Mouse (Mus musculus) hindbrain, embryonic 16.5 days (tissue): ENCODE measurements at regions not wholly inside any gene's neighbourhood (a gene's known extent, or its start where the extent isn't known, plus 50 kb on each side); places are given as distances from the start of the nearest gene placed in this dataset.

Source experiments
- ATAC-seq: fragments of 200-750 bp; cut with Nextera tagmentation; 2 replicates; pipeline ENCODE4 v1.8.0; 2017; ENCODE audit warnings: moderate TSS enrichment, moderate library complexity
- H3K27ac ChIP-seq: fragments of 300-500 bp; sonication (generic); 2 replicates; pipeline ENCODE4 v1.5.1; 2014; ENCODE audit warnings: low read depth, mild to moderate bottlenecking, control low read depth, low read length, moderate library complexity
- H3K27me3 ChIP-seq: fragments of 300-500 bp; sonication (generic); replicated peaks from 2 replicates; pipeline ENCODE4 v1.6.1; 2014; ENCODE audit warnings: low read length; ENCODE audit not compliant: control insufficient read depth, insufficient read depth
- H3K36me3 ChIP-seq: fragments of 300-500 bp; sonication (generic); 2 replicates; pipeline ENCODE4 v1.6.1; 2014; ENCODE audit warnings: mild to moderate bottlenecking, low read length, moderate library complexity, mixed read lengths; ENCODE audit not compliant: control insufficient read depth, insufficient read depth
- H3K4me1 ChIP-seq: fragments of 300-500 bp; sonication (generic); 2 replicates; pipeline ENCODE4 v1.6.1; 2014; ENCODE audit warnings: low read depth, low read length; ENCODE audit not compliant: control insufficient read depth, insufficient read depth
- H3K4me2 ChIP-seq: fragments of 300-500 bp; sonication (generic); 2 replicates; pipeline ENCODE4 v1.6.1; 2014; ENCODE audit warnings: mild to moderate bottlenecking, low read length, control low read depth, moderate library complexity
- H3K4me3 ChIP-seq: fragments of 300-500 bp; sonication (generic); 2 replicates; pipeline ENCODE4 v1.5.1; 2014; ENCODE audit warnings: mild to moderate bottlenecking, low read length, control low read depth, moderate library complexity
- H3K9ac ChIP-seq: fragments of 300-500 bp; sonication (generic); 2 replicates; pipeline ENCODE4 v1.6.1; 2014; ENCODE audit warnings: low read depth, mild to moderate bottlenecking, control low read depth, low read length, moderate library complexity
- H3K9me3 ChIP-seq: fragments of 300-500 bp; sonication (generic); 2 replicates; pipeline ENCODE4 v1.6.1; 2014; ENCODE audit warnings: mild to moderate bottlenecking, low read length, moderate library complexity; ENCODE audit not compliant: control insufficient read depth
- WGBS: fragments of 180-500 bp; shearing (Covaris S2); extraction: QIAGEN DNeasy Blood & Tissue Kit; methylation state at CpG from one replicate; pipeline ENCODE4 v1.1.7; 2014; 5-methylcytosine and 5-hydroxymethylcytosine counted together

GRCm38 (mm10) chr11:112920131-112920530, 138.1 kb downstream of the Sox9 start:
- Histone ChIP-seq H3K27ac (no peak overlapping the region), H3K27me3 (no peaks in the 10 kb centered on the region), H3K9ac (no peak overlapping the region), H3K4me1 (no peaks in the 10 kb centered on the region), H3K36me3 (no peaks in the 10 kb centered on the region), H3K4me2 (no peak overlapping the region), H3K4me3 (no peak overlapping the region), H3K9me3 (no peaks in the 10 kb centered on the region)
- WGBS: 92% methylated on average over 4 of the region's 4 CpGs
- no peak for ATAC-seq

- ATAC-seq: no peak
- WGBS: 84% methylated on average over 1 of the region's 1 CpGs
- H3K36me3 ChIP-seq: no peaks in the 10 kb centered on the region
Observed at GRCm38 (mm10) chr11:112924577-112924976, 142.6 kb downstream of the Sox9 start.

GRCm38 (mm10) chr11:112925140-112925539, 143.1 kb downstream of the Sox9 start:
- no peak overlapping the region for H3K4me2 ChIP-seq
- ATAC-seq: no peak
- no peaks in the 10 kb centered on the region for H3K36me3 ChIP-seq
- no peak overlapping the region for H3K4me3 ChIP-seq
- peaks cover 5% of the 10 kb centered on the region for H3K4me1 ChIP-seq
- H3K27me3 ChIP-seq: no peaks in the 10 kb centered on the region
- no peaks in the 10 kb centered on the region for H3K9me3 ChIP-seq
- no peak overlapping the region for H3K9ac ChIP-seq
- H3K27ac ChIP-seq: no peak overlapping the region
- 52% methylated on average over 6 of the region's 6 CpGs for WGBS

More at GRCm38 (mm10) chr11:112924577-112924976, 142.6 kb downstream of the Sox9 start:
- H3K4me1 ChIP-seq: peaks cover 5% of the 10 kb centered on the region
- H3K9ac ChIP-seq: no peak overlapping the region
- no peaks in the 10 kb centered on the region for H3K9me3 ChIP-seq
- H3K4me3 ChIP-seq: no peak overlapping the region
- no peak overlapping the region for H3K4me2 ChIP-seq
- no peak overlapping the region for H3K27ac ChIP-seq
- no peaks in the 10 kb centered on the region for H3K27me3 ChIP-seq

DNA sequence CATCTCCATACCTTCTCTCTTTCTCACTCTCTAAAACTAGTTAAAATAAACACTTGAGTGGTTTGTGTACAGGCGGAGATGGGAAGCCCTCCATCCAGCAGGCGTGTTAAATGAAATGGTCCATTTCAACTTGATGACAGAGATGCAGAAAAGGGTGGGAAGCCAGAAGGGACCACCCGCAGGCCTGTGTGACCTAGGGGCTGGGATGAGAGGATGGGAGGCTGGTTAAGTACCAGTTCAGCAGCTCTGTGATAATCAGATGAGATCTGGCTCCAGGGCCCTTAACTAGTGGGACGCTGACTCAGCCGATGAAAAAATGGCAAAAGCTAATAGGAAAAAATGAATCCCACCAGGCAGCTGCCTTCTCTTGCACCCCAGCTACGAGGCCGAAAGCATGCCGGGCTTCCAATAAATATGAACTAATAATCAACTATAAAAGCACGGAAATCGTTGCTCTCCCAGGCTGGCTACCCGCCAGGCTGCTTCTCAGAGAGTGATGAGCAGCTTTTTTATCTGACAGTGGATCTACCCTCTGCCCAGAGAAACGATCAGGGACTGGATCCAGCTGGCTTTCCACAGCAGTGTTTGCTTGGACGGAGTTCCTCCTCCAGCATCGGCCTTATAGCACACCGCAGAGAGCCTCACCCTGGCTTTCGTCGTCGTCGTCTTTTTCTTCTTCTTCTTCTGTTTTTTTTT, 144.5 kb downstream of the Sox9 start:
- H3K4me1 ChIP-seq: peaks cover 5% of the 10 kb centered on the region
- no peaks in the 10 kb centered on the region for H3K27me3 ChIP-seq
- H3K4me3 ChIP-seq: no peak overlapping the region
- H3K27ac ChIP-seq: no peak overlapping the region
- no peak for ATAC-seq
- no peaks in the 10 kb centered on the region for H3K36me3 ChIP-seq
- no peak overlapping the region for H3K9ac ChIP-seq
- no peaks in the 10 kb centered on the region for H3K9me3 ChIP-seq
- no peak overlapping the region for H3K4me2 ChIP-seq
- 48% methylated on average over 19 of the region's 19 CpGs for WGBS

- no peaks in the 10 kb centered on the region for H3K27me3 ChIP-seq
- WGBS: 80% methylated on average over 10 of the region's 10 CpGs
- H3K9ac ChIP-seq: no peak overlapping the region
- no peak for ATAC-seq
- no peaks in the 10 kb centered on the region for H3K36me3 ChIP-seq
- no peak overlapping the region for H3K4me2 ChIP-seq
- no peaks in the 10 kb centered on the region for H3K9me3 ChIP-seq
- no peak overlapping the region for H3K27ac ChIP-seq
- H3K4me3 ChIP-seq: no peak overlapping the region
- H3K4me1 ChIP-seq: peaks cover 5% of the 10 kb centered on the region
Observed at GRCm38 (mm10) chr11:112930186-112930808, 148.3 kb downstream of the Sox9 start.

DNA sequence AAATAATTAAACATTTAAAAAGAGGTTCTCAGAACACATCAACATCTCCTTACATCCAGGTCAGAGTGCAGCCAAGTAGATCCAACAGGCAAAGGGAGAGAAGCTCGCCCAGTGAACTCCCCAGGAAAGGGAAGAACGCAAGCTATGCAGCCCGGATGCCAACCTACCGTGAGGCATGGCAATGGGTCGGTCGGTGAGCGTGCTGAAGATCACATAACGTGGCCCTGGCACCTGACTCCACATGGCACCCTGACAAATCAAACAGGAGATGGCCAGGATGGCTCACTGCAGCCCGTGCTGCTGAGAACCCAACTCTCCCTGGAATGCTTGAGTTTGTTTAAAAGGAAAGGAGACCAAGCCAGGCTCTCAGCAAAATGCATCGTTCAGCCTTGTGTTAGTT, 156.0 kb downstream of the Sox9 start:
- no peaks in the 10 kb centered on the region for H3K9me3 ChIP-seq
- H3K4me3 ChIP-seq: no peak overlapping the region
- WGBS: 91% methylated on average over 10 of the region's 10 CpGs
- H3K9ac ChIP-seq: no peak overlapping the region
- H3K36me3 ChIP-seq: no peaks in the 10 kb centered on the region
- no peak overlapping the region for H3K27ac ChIP-seq
- ATAC-seq: no peak
- no peaks in the 10 kb centered on the region for H3K27me3 ChIP-seq
- H3K4me1 ChIP-seq: no peaks in the 10 kb centered on the region
- no peak overlapping the region for H3K4me2 ChIP-seq

DNA sequence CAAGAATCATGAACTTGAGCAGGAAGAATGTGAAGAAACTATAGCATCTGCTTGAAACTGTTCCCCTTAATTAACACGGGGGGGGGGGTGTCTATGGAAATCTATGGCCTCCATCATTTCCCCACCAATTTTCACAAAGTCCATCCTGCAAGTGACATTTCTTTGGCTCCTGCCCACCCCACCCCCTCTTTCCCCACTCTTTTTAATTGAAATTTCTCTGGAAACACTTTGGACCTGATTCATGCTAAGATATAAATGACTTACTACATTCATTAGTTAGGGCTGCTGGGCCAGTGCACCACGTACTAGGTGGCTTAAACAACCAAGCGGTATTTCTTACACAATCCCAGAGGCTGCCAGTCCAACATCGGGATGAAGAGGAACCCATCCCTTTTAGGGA, 169.4 kb downstream of the Sox9 start:
- H3K9me3 ChIP-seq: no peaks in the 10 kb centered on the region
- no peak overlapping the region for H3K4me3 ChIP-seq
- H3K9ac ChIP-seq: no peak overlapping the region
- no peaks in the 10 kb centered on the region for H3K27me3 ChIP-seq
- H3K27ac ChIP-seq: no peak overlapping the region
- no peak overlapping the region for H3K4me2 ChIP-seq
- ATAC-seq: no peak
- no peaks in the 10 kb centered on the region for H3K36me3 ChIP-seq
- H3K4me1 ChIP-seq: no peaks in the 10 kb centered on the region
- WGBS: 54% methylated on average over 4 of the region's 4 CpGs

DNA sequence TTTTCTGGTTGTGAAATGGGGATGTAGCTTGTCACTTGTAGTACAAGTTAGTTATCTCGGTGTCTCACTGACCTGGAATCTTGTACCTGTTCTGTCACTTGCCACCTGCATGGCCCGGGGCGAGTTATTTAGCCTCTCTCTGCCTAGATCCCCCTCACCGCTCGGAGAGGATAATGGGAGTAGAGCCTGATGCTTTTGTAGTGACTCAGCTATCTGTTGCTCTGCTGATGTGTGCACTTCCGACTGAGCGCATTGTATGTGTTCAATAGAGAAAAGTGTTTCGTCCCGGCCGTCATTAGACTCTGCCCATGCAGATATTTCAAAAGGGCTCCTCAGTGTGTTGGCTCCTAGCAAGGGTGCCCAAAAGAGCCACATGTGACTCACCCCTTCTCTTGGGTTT, 170.3 kb downstream of the Sox9 start:
- Histone ChIP-seq H3K9me3 (no peaks in the 10 kb centered on the region), H3K27ac (no peak overlapping the region), H3K4me3 (no peak overlapping the region), H3K36me3 (no peaks in the 10 kb centered on the region), H3K27me3 (no peaks in the 10 kb centered on the region), H3K4me1 (no peaks in the 10 kb centered on the region), H3K9ac (no peak overlapping the region), H3K4me2 (no peak overlapping the region)
- ATAC-seq: no peak
- WGBS: 46% methylated on average over 10 of the region's 10 CpGs

DNA sequence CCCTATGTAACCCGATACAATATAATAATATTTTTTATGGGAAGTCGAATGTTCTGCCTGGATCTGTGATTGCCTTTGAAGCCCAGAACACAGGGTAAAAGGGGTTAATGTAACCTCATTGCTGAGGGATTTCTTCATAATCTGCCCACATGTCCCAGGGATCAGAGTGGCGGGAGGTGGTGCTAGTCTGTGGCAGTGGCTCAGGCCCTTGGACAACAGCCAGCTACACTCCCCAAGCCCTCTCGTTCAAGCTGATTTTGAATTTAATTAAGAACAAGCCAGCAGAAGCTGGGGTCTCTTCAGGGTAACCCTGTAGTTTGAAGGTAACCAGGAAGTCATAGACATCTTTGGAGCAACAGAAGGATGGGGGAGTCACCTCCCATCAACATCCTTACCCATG, 171.5 kb downstream of the Sox9 start:
- WGBS: 45% methylated on average over 4 of the region's 4 CpGs
- no peak overlapping the region for H3K27ac ChIP-seq
- no peak overlapping the region for H3K4me2 ChIP-seq
- no peaks in the 10 kb centered on the region for H3K36me3 ChIP-seq
- no peak overlapping the region for H3K9ac ChIP-seq
- no peaks in the 10 kb centered on the region for H3K27me3 ChIP-seq
- no peaks in the 10 kb centered on the region for H3K4me1 ChIP-seq
- no peak for ATAC-seq
- no peaks in the 10 kb centered on the region for H3K9me3 ChIP-seq
- no peak overlapping the region for H3K4me3 ChIP-seq
